Comparison of ENCODE assay signal across 24 mouse cellular contexts in genomic region chr16:4916608-4917007, GRCm38 (mm10). TPM values are rescaled to one million over a fixed set of nuclear protein-coding genes. Genes with fewer than 3 reads are reported as not detected.
DNase-seq lines count a peak whose midpoint lies in the region; ATAC-seq and TF ChIP-seq lines count a peak whose summit lies in the region.
"Had no signal": no experiment of that assay in that cellular context is flagged by ENCODE, and none has a peak within 500 bp of the region (broad histone marks: within the 10 kb centered on the region; RNA-seq: fewer than 3 reads in every experiment).

No protein-coding gene starts in this region.

- TF ChIP-seq EP300 in CH12.LX (IDR thresholded peaks at IDR 0.05; ENCODE audit: low read length) (no peak), MEL (IDR thresholded peaks at IDR 0.05; ENCODE audit: low read depth in 1 of 2, low read length in 2 of 2) (no peak)

- peaks cover 38% of the 10 kb centered on the region for H3K36me3 ChIP-seq in liver, embryonic 13.5 days
- peaks cover 15% of the 10 kb centered on the region; the same call in 1 of the 2 replicates for H3K36me3 ChIP-seq in liver, embryonic 11.5 days (ENCODE audit: control insufficient read depth, insufficient read depth, low read length)
- H3K36me3 ChIP-seq in CH12.LX (replicated peaks in 1 of 2; ENCODE audit: control insufficient read depth in 1 of 2, insufficient read depth in 1 of 2, low read length in 1 of 2) (peaks cover 13 to 38% of the 10 kb centered on the region in 2 experiments), ES-E14 (ENCODE audit: control insufficient read depth, insufficient read depth, low read length, poor library complexity, severe bottlenecking) (peaks cover 12% of the 10 kb centered on the region; the same call in 1 of the 2 replicates), MEL (ENCODE audit: control insufficient read depth in 1 of 2, insufficient read depth in 2 of 2, low read length in 2 of 2) (no peaks in the 10 kb centered on the region; a peak in 1 of 4 replicates)
- no peaks in the 10 kb centered on the region for H3K36me3 ChIP-seq in thymus, adult 2 months (ENCODE audit: control insufficient read depth, insufficient read depth, low read length)
- peaks cover 66% of the 10 kb centered on the region for H3K36me3 ChIP-seq in intestine, postnatal 0 days (ENCODE audit: control insufficient read depth, insufficient read depth)

- peaks cover 22% of the 10 kb centered on the region for H3K4me1 ChIP-seq in liver, embryonic 13.5 days (replicated peaks)
- 0 out of 2 replicates have a peak, but pooled peaks cover 2% of the 10 kb centered on the region for H3K4me1 ChIP-seq in liver, embryonic 11.5 days (replicated peaks; ENCODE audit: control insufficient read depth, insufficient read depth, low read length)
- H3K4me1 ChIP-seq in CH12.LX (ENCODE audit: control insufficient read depth in 1 of 2, insufficient read depth in 2 of 2): peaks cover 13 to 26% of the 10 kb centered on the region in 2 experiments
- peaks cover 0 to 12% of the 10 kb centered on the region in 2 experiments; a peak in 2 of 4 replicates for H3K4me1 ChIP-seq in ES-E14 (ENCODE audit: control insufficient read depth in 2 of 2, insufficient read depth in 2 of 2, low read length in 2 of 2, poor library complexity in 1 of 2)
- H3K4me1 ChIP-seq in MEL (ENCODE audit: control insufficient read depth in 1 of 2, insufficient read depth in 2 of 2, low read length in 2 of 2): no peaks in the 10 kb centered on the region
- H3K4me1 ChIP-seq in thymus, adult 2 months (replicated peaks; ENCODE audit: control insufficient read depth, insufficient read depth, low read length): peaks cover 11% of the 10 kb centered on the region
- no peaks in the 10 kb centered on the region for H3K4me1 ChIP-seq in intestine, postnatal 0 days (replicated peaks; ENCODE audit: control insufficient read depth, insufficient read depth, low read length)

- H3K27ac ChIP-seq in liver, embryonic 13.5 days: peak overlapping the region; percentile 4; the same call in 1 of the 2 replicates
- H3K27ac ChIP-seq in liver, embryonic 11.5 days (ENCODE audit: low read depth, low read length): no peak overlapping the region
- H3K27ac ChIP-seq in CH12.LX (ENCODE audit: insufficient read depth, low read depth) (no peak overlapping the region), ES-E14 (ENCODE audit: insufficient read depth, low read depth, low read length, poor library complexity, severe bottlenecking) (no peak overlapping the region), MEL (ENCODE audit: control insufficient read depth, low read depth, low read length) (no peak overlapping the region)
- H3K27ac ChIP-seq in thymus, adult 2 months (ENCODE audit: control insufficient read depth, insufficient read depth, low read length): no peak overlapping the region
- H3K27ac ChIP-seq in intestine, postnatal 0 days (ENCODE audit: low read depth, low read length): no peak overlapping the region

- in situ Hi-C loops in CH12.LX (cut with MboI; ENCODE audit: low pct_ligation_motif_present, low pct_unique_long_range_greater_than_20kb, low sequenced_read_pairs) (loop anchor here (5.0 kb wide), 1 partner anchor 44 kb away; no protein-coding TSS in a partner anchor), ES-E14 (cut with MboI; ENCODE audit: low sequenced_read_pairs in 2 of 2, unreplicated experiment in 2 of 2) (no loop called here)

- TF ChIP-seq POLR2A in CH12.LX (IDR thresholded peaks at IDR 0.05; ENCODE audit: low read depth, low read length) (no peak), MEL (IDR thresholded peaks at IDR 0.05; ENCODE audit: control insufficient read depth in 1 of 2, insufficient read depth in 1 of 2, low read depth in 1 of 2, low read length in 2 of 2, poor library complexity in 1 of 2) (no peak)
- TF ChIP-seq POLR2A in thymus, adult 2 months (IDR thresholded peaks at IDR 0.05; ENCODE audit: control insufficient read depth, extremely low read depth, insufficient read depth, low read length, poor library complexity): no peak

- H3K79me2 ChIP-seq in CH12.LX (replicated peaks; ENCODE audit: control insufficient read depth, extremely low read depth, insufficient read depth, poor library complexity, severe bottlenecking) (no peaks in the 10 kb centered on the region), MEL (ENCODE audit: control insufficient read depth, insufficient read depth, low read length, poor library complexity) (no peaks in the 10 kb centered on the region)

- H3K9me3 ChIP-seq in liver, embryonic 13.5 days (replicated peaks): no peaks in the 10 kb centered on the region
- H3K9me3 ChIP-seq in liver, embryonic 11.5 days (ENCODE audit: control insufficient read depth, low read length): no peaks in the 10 kb centered on the region
- no peaks in the 10 kb centered on the region for H3K9me3 ChIP-seq in CH12.LX (replicated peaks; ENCODE audit: low read length)
- H3K9me3 ChIP-seq in ES-E14 (ENCODE audit: control insufficient read depth, insufficient read depth, low read depth, low read length): no peaks in the 10 kb centered on the region
- no peaks in the 10 kb centered on the region for H3K9me3 ChIP-seq in MEL (replicated peaks; ENCODE audit: insufficient read depth, low read length)
- no peaks in the 10 kb centered on the region for H3K9me3 ChIP-seq in intestine, postnatal 0 days (ENCODE audit: control insufficient read depth)
- H3K9me3 ChIP-seq: G1E had no signal

- H3K4me3 ChIP-seq in liver, embryonic 13.5 days (replicated peaks): no peak overlapping the region
- H3K4me3 ChIP-seq in liver, embryonic 11.5 days (ENCODE audit: low read depth, low read length): no peak overlapping the region
- H3K4me3 ChIP-seq in CH12.LX (replicated peaks in 1 of 3; ENCODE audit: low read depth in 2 of 3, low read length in 2 of 3, poor library complexity in 1 of 3) (no peak overlapping the region), ES-E14 (ENCODE audit: insufficient read depth in 1 of 2, low read depth in 1 of 2, low read length in 2 of 2, poor library complexity in 1 of 2, severe bottlenecking in 1 of 2) (no peak overlapping the region), MEL (ENCODE audit: control insufficient read depth in 1 of 2, insufficient read depth in 1 of 2, low read depth in 2 of 2, low read length in 2 of 2) (no peak overlapping the region)
- no peak overlapping the region for H3K4me3 ChIP-seq in thymus, adult 2 months (ENCODE audit: control insufficient read depth, insufficient read depth, low read length)
- no peak overlapping the region for H3K4me3 ChIP-seq in intestine, postnatal 0 days (ENCODE audit: low read depth, low read length)

- no peak for TF ChIP-seq CTCF in CH12.LX (conservative IDR thresholded peaks at IDR 0.05 in 1 of 2, IDR thresholded peaks at IDR 0.05 in 1 of 2; ENCODE audit: low read depth in 2 of 2, low read length in 2 of 2)
- TF ChIP-seq CTCF in MEL (IDR thresholded peaks at IDR 0.05 in 2 of 3, conservative IDR thresholded peaks at IDR 0.05 in 1 of 3; ENCODE audit: control insufficient read depth in 1 of 3, insufficient read depth in 1 of 3, low read depth in 2 of 3, low read length in 3 of 3, poor library complexity in 1 of 3, severe bottlenecking in 1 of 3): no peak
- TF ChIP-seq CTCF in thymus, adult 2 months (IDR thresholded peaks at IDR 0.05; ENCODE audit: borderline replicate concordance, control insufficient read depth, extremely low read depth, insufficient read depth, low read length, poor library complexity): no peak
- TF ChIP-seq CTCF in intestine, postnatal 0 days (IDR thresholded peaks at IDR 0.05; ENCODE audit: low read depth): no peak

- 61% methylated on average over 2 of the region's 2 CpGs for WGBS in liver, embryonic 13.5 days (ENCODE audit: insufficient replicate concordance)
- WGBS in liver, embryonic 11.5 days: 90% methylated on average over 2 of the region's 2 CpGs
- 95% methylated on average over 2 of the region's 2 CpGs for WGBS in thymus, adult 2 months
- 88% methylated on average over 2 of the region's 2 CpGs for WGBS in intestine, postnatal 0 days

- no peak overlapping the region for H3K9ac ChIP-seq in liver, embryonic 13.5 days
- H3K9ac ChIP-seq in liver, embryonic 11.5 days (ENCODE audit: low read depth, low read length): no peak overlapping the region
- H3K9ac ChIP-seq in CH12.LX (ENCODE audit: insufficient read depth, low read depth): no peak overlapping the region
- H3K9ac ChIP-seq in ES-E14 (ENCODE audit: insufficient read depth, low read depth, low read length, poor library complexity, severe bottlenecking): no peak overlapping the region
- no peak overlapping the region for H3K9ac ChIP-seq in MEL (ENCODE audit: control insufficient read depth, low read depth, low read length, poor library complexity, severe bottlenecking)
- no peak overlapping the region for H3K9ac ChIP-seq in intestine, postnatal 0 days (ENCODE audit: low read depth, low read length)

- ATAC-seq in liver, embryonic 13.5 days (ENCODE audit: low read depth): no peak
- ATAC-seq in liver, embryonic 11.5 days (replicated peaks; ENCODE audit: low FRiP score): no peak
- no peak for ATAC-seq in intestine, postnatal 0 days
- ATAC-seq: activated CD4-positive, CD25-positive, alpha-beta regulatory T cell, adult 4 months; CD4-positive, CD25-positive, alpha-beta regulatory T cell, adult 4 months; Patski had no signal

- no peak overlapping the region for H3K4me2 ChIP-seq in liver, embryonic 13.5 days
- H3K4me2 ChIP-seq in liver, embryonic 11.5 days: no peak overlapping the region
- no peak overlapping the region for H3K4me2 ChIP-seq in CH12.LX (ENCODE audit: insufficient read depth, low read depth, poor library complexity, severe bottlenecking)
- H3K4me2 ChIP-seq in intestine, postnatal 0 days (replicated peaks; ENCODE audit: low read depth): no peak overlapping the region

- no peaks in the 10 kb centered on the region for H3K27me3 ChIP-seq in liver, embryonic 13.5 days
- H3K27me3 ChIP-seq in liver, embryonic 11.5 days (replicated peaks; ENCODE audit: control insufficient read depth, insufficient read depth, low read length): no peaks in the 10 kb centered on the region
- no peaks in the 10 kb centered on the region for H3K27me3 ChIP-seq in CH12.LX (replicated peaks)
- no peaks in the 10 kb centered on the region for H3K27me3 ChIP-seq in MEL (ENCODE audit: control insufficient read depth in 1 of 2, insufficient read depth in 2 of 2, low read length in 2 of 2)
- H3K27me3 ChIP-seq in thymus, adult 2 months (ENCODE audit: control insufficient read depth, insufficient read depth, low read length): no peaks in the 10 kb centered on the region
- H3K27me3 ChIP-seq in intestine, postnatal 0 days (replicated peaks; ENCODE audit: control insufficient read depth, insufficient read depth, low read length): no peaks in the 10 kb centered on the region
- H3K27me3 ChIP-seq: Patski had no signal

- no peak for DNase-seq in liver, embryonic 13.5 days
- DNase-seq in liver, embryonic 11.5 days (ENCODE audit: low spot score): no peak
- no peak for DNase-seq in CH12.LX (ENCODE audit: extremely low read depth)
- no peak for DNase-seq in ES-E14 (ENCODE audit: low read depth, low spot score)
- DNase-seq in MEL (ENCODE audit: low read depth, low spot score): no peak
- no peak for DNase-seq in thymus, adult 2 months
- no peak for DNase-seq in kidney, postnatal 10 days
- DNase-seq: adrenal gland, adult 2 months; adrenal gland, adult 8-10 months; adrenal gland, postnatal 10 days; adrenal gland, postnatal 14 days; adrenal gland, postnatal 25 days; adrenal gland, postnatal 36 days; B cell, adult 2 months; cerebellum, adult 11 months; cerebellum, adult 11-12 months; cerebellum, adult 18-20 months; cerebellum, adult 2 months; cerebellum, adult 8-10 months had no signal

- no peak for TF ChIP-seq RAD21 in CH12.LX (IDR thresholded peaks at IDR 0.05; ENCODE audit: low read depth, low read length)
- no peak for TF ChIP-seq RAD21 in MEL (IDR thresholded peaks at IDR 0.05; ENCODE audit: low read depth, low read length)

- dilution Hi-C loops in CH12.LX (cut with MboI; ENCODE audit: extremely low pct_ligation_motif_present, extremely low pct_unique_long_range_greater_than_20kb, low sequenced_read_pairs): no loop called here

RNA-seq across cellular contexts. Expression of gene Nudt16l1, which starts 22.0 kb away (rescaled TPM):
- polyA plus RNA-seq in liver, embryonic 13.5 days (2015; fragmentation: Nextera tagmentation; extraction: Ambion mirVana): 53.6 and 55.1 TPM in 2 replicates
- polyA plus RNA-seq in liver, embryonic 11.5 days (2014; fragmentation: Nextera tagmentation; extraction: Ambion mirVana): 102 and 103 TPM in 2 replicates
- total RNA-seq in CH12.LX (2012; rRNA removed) (65.7 and 66.1 TPM in 2 replicates), CH12.LX (2014; rRNA removed) (32.8 and 36.3 TPM in 2 replicates), ES-E14 (2012; rRNA removed) (39.6 and 40.0 TPM in 2 replicates), MEL (2012; rRNA removed) (34.2 and 41.1 TPM in 2 replicates)
- polyA plus RNA-seq in CH12.LX (2012; ENCODE audit: insufficient read length, low read depth) (94.9 and 101 TPM in 2 replicates), MEL (2012; ENCODE audit: insufficient read depth in 1 of 2, insufficient read length in 2 of 2, low read depth in 1 of 2, low replicate concordance in 2 of 2, missing spikeins in 1 of 2) (10 to 100 TPM in 1 of 2 experiments, not detected in 1; 69.3 TPM)
- polyA plus RNA-seq in thymus, adult 2 months (2012; rRNA removed): 139 and 151 TPM in 2 replicates
- 77.7 and 79.5 TPM in 2 replicates for polyA plus RNA-seq in intestine, postnatal 0 days (2015; fragmentation: Nextera tagmentation; extraction: Ambion mirVana)

RNA-seq across cellular contexts. Expression of gene Mgrn1, which starts 30.6 kb away (rescaled TPM):
- polyA plus RNA-seq in liver, embryonic 13.5 days (2015; fragmentation: Nextera tagmentation; extraction: Ambion mirVana): 22.6 and 24.5 TPM in 2 replicates
- 50.5 and 52.5 TPM in 2 replicates for polyA plus RNA-seq in liver, embryonic 11.5 days (2014; fragmentation: Nextera tagmentation; extraction: Ambion mirVana)
- total RNA-seq in CH12.LX (2012; rRNA removed) (14.1 and 16.9 TPM in 2 replicates), CH12.LX (2014; rRNA removed) (9.0 and 11.7 TPM in 2 replicates), ES-E14 (2012; rRNA removed) (24.0 and 25.7 TPM in 2 replicates), MEL (2012; rRNA removed) (8.4 and 9.8 TPM in 2 replicates)
- polyA plus RNA-seq in CH12.LX (2012; ENCODE audit: insufficient read length, low read depth) (12.9 and 15.5 TPM in 2 replicates), MEL (2012; ENCODE audit: insufficient read depth in 1 of 2, insufficient read length in 2 of 2, low read depth in 1 of 2, low replicate concordance in 2 of 2, missing spikeins in 1 of 2) (10 to 100 TPM in 1 of 2 experiments, not detected in 1; 25.0 TPM)
- 89.2 and 98.3 TPM in 2 replicates for polyA plus RNA-seq in thymus, adult 2 months (2012; rRNA removed)
- polyA plus RNA-seq in intestine, postnatal 0 days (2015; fragmentation: Nextera tagmentation; extraction: Ambion mirVana): 57.8 and 62.8 TPM in 2 replicates

RNA-seq across cellular contexts. Expression of gene Ubald1, which starts 36.5 kb away (rescaled TPM):
- 12.3 and 13.3 TPM in 2 replicates for polyA plus RNA-seq in liver, embryonic 13.5 days (2015; fragmentation: Nextera tagmentation; extraction: Ambion mirVana)
- polyA plus RNA-seq in liver, embryonic 11.5 days (2014; fragmentation: Nextera tagmentation; extraction: Ambion mirVana): 26.4 and 29.9 TPM in 2 replicates
- total RNA-seq in CH12.LX (2012; rRNA removed): 11.6 and 12.9 TPM in 2 replicates
- 7.2 and 9.6 TPM in 2 replicates for total RNA-seq in CH12.LX (2014; rRNA removed)
- polyA plus RNA-seq in CH12.LX (2012; ENCODE audit: insufficient read length, low read depth): 48.7 and 53.7 TPM in 2 replicates
- total RNA-seq in ES-E14 (2012; rRNA removed): 26.7 and 41.3 TPM in 2 replicates
- 2.8 and 4.3 TPM in 2 replicates for total RNA-seq in MEL (2012; rRNA removed)
- polyA plus RNA-seq in MEL (2012; ENCODE audit: insufficient read depth in 1 of 2, insufficient read length in 2 of 2, low read depth in 1 of 2, low replicate concordance in 2 of 2, missing spikeins in 1 of 2): 10 to 100 TPM in 1 of 2 experiments, not detected in 1; 25.6 TPM
- 92.4 and 107 TPM in 2 replicates for polyA plus RNA-seq in thymus, adult 2 months (2012; rRNA removed)
- 22.9 and 24.9 TPM in 2 replicates for polyA plus RNA-seq in intestine, postnatal 0 days (2015; fragmentation: Nextera tagmentation; extraction: Ambion mirVana)

RNA-seq across cellular contexts. Expression of gene Anks3, which starts 47.4 kb away (rescaled TPM):
- 12.1 and 13.9 TPM in 2 replicates for polyA plus RNA-seq in liver, embryonic 13.5 days (2015; fragmentation: Nextera tagmentation; extraction: Ambion mirVana)
- polyA plus RNA-seq in liver, embryonic 11.5 days (2014; fragmentation: Nextera tagmentation; extraction: Ambion mirVana): 28.1 and 30.0 TPM in 2 replicates
- total RNA-seq in CH12.LX (2012; rRNA removed) (24.4 and 34.0 TPM in 2 replicates), CH12.LX (2014; rRNA removed) (17.0 and 17.4 TPM in 2 replicates), ES-E14 (2012; rRNA removed) (34.9 and 46.7 TPM in 2 replicates), MEL (2012; rRNA removed) (19.9 and 27.1 TPM in 2 replicates)
- polyA plus RNA-seq in CH12.LX (2012; ENCODE audit: insufficient read length, low read depth) (33.5 and 34.9 TPM in 2 replicates), MEL (2012; ENCODE audit: insufficient read depth in 1 of 2, insufficient read length in 2 of 2, low read depth in 1 of 2, low replicate concordance in 2 of 2, missing spikeins in 1 of 2) (10 to 100 TPM in 1 of 2 experiments, not detected in 1; 33.9 TPM)
- 85.0 and 89.0 TPM in 2 replicates for polyA plus RNA-seq in thymus, adult 2 months (2012; rRNA removed)
- polyA plus RNA-seq in intestine, postnatal 0 days (2015; fragmentation: Nextera tagmentation; extraction: Ambion mirVana): 17.7 and 18.0 TPM in 2 replicates
